Mouse (Mus musculus): ENCODE results near the gene Ggt1.
A peak's percentile ranks its signal among the peaks of the same experiment; 100 is the strongest.

Gene Ggt1

DNA sequence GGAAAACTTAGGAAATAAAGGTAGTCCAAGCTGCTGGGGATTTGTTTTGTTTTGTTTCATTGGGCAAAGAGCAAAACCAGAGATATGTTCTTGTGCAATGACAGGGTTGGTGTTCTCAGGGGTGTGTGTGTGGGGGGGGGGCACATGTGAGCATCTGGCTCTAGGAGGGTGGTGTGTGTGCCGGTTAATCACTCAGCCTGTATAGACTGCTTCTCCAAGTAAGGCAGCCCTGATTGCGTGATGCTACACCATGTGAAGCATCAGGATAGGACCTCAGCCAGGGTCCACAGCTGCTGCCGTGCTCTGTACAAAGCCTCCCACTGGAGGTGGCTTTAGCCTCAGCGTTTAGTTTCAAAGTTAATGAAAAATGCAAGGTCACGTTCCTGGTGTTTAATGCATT, 71.6 kb downstream of the Ggt1 start:
- no peak for DNase-seq (ENCODE audit: low read depth)

DNA sequence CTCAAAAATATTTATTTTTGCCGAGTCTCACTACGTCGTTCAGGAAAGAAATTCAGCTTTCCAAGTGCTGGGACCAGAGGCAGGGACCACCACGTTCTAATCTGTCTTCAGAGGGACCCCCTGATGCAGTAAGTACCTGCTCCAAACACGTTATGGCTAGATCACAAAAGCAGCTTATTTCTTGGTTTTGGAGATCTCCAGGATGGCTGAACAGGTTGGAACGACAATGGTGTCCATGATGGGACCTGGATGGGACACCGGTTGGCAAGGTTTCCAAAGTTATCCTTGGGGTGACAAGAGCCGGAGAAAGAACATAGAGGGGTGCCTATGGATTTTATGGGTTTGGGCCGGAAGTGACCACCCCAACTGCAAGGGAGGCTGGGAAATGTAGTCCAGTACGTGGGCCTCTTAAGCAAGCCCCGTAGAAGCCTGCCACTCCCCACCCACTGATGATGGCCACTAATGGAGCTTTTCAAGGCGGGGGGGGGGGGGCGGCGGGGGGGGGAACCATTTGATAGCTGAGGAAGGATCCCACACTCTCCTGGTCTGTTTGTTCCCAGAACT, 72.3 kb downstream of the Ggt1 start:
- no peak for DNase-seq (ENCODE audit: low read depth)

DNA sequence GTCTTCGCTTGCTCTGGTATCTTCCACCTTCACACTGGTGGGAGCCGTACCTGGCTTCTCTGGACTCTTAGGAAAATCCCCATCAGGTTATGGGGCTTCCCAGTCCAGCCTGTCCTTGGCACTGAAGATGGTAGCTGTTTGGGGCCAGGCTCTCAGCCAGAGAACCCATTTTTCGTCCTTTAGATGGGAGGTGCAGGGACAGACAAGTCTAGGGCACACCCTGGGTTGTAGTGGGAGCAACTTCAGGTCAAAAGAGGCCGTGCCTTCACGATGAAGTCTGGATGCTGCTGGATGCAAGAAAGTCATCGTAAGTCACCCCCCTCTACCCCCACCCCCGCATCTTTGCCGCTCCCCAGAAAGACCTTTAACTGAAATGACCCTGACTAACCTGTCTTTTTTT, 73.2 kb downstream of the Ggt1 start:
- no peak for DNase-seq (ENCODE audit: low read depth)

DNA sequence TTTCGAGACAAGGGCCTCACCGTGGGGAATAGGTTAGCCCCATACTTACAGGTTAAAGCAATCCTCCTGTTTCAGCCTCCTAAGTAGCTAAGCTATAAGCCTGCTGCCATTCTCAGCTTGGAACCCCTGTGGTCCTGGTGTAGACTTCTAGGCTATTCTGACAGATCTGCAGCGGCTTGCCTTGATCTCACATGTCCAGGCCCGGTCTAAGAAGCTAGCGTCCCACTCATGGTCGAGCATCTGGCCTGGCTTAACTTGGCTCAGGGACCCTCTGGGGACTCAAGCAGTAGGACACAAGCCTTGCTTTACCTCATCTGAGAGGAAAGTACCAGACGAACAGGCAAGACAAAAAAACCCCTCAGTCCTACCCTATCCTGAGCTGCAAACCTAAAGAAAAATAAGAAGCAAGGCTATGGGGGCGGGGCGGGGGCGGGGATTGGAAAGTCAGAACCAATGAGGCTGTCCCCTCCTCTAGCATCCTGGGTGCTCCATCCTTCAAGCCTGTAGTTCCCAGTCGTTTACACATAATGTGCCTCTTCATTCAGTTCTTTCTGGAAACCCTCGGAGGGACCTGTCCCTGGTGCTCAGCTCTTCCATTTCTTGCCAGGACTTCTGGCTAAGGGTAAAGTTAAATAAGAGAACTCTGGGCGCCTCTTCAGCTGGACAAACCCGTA, 73.8 kb downstream of the Ggt1 start:
- no peak for DNase-seq (ENCODE audit: low read depth)

DNA sequence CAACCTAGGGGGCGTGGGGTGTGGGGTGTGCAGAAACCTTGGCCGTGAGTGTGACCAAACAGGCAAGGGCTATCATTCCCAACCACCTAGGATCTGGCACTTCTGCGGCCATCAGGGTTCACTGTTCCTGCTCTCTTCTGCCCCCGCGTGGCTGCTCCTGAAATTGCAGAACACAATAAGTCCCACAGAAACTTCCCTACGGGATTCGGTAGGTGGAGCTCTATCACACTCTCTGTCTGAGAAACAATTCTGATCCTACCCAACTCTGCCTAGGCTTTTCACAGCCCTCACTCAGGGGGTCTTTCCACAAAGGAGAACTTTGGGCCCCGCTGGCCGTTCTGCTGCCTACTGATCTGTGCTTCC, 74.3 kb downstream of the Ggt1 start:
- DNase-seq (ENCODE audit: low read depth): peak; percentile 86

Data from naive thymus-derived CD4-positive, alpha-beta T cell, adult 2 months (primary cell).